Mouse (Mus musculus) embryonic facial prominence, embryonic 15.5 days (tissue): ENCODE data around the gene Angptl4. TPM values are rescaled to one million over a fixed set of nuclear protein-coding genes. Genes with fewer than 3 reads are reported as not detected.

Source experiments
- ATAC-seq: fragments of 200-750 bp; cut with Nextera tagmentation; 2 replicates; pipeline ENCODE4 v1.8.0; 2017; ENCODE audit warnings: low read depth, moderate TSS enrichment; ENCODE audit not compliant: insufficient number of reproducible peaks, low FRiP score, low TSS enrichment
- H3K27ac ChIP-seq: fragments of 300-500 bp; sonication (generic); replicated peaks from 2 replicates; pipeline ENCODE4 v1.5.1; 2015; ENCODE audit warnings: mild to moderate bottlenecking, inconsistent platforms
- H3K27me3 ChIP-seq: fragments of 300-500 bp; sonication (generic); 2 replicates; pipeline ENCODE4 v1.6.1; 2015; ENCODE audit warnings: inconsistent platforms
- H3K36me3 ChIP-seq: fragments of 300-500 bp; sonication (generic); 2 replicates; pipeline ENCODE4 v1.6.1; 2015; ENCODE audit warnings: mild to moderate bottlenecking, inconsistent platforms
- H3K4me1 ChIP-seq: fragments of 300-500 bp; sonication (generic); 2 replicates; pipeline ENCODE4 v1.6.1; 2015; ENCODE audit warnings: inconsistent platforms
- H3K4me2 ChIP-seq: fragments of 300-500 bp; sonication (generic); replicated peaks from 2 replicates; pipeline ENCODE4 v1.6.1; 2015; ENCODE audit warnings: mild to moderate bottlenecking, inconsistent platforms
- H3K4me3 ChIP-seq: fragments of 300-500 bp; sonication (generic); replicated peaks from 2 replicates; pipeline ENCODE4 v1.5.1; 2015; ENCODE audit warnings: mild to moderate bottlenecking, inconsistent platforms
- H3K9ac ChIP-seq: fragments of 300-500 bp; sonication (generic); 2 replicates; pipeline ENCODE4 v1.6.1; 2015; ENCODE audit warnings: inconsistent platforms
- H3K9me3 ChIP-seq: fragments of 300-500 bp; sonication (generic); replicated peaks from 2 replicates; pipeline ENCODE4 v1.6.1; 2016; ENCODE audit warnings: inconsistent platforms
- WGBS: fragments of 180-500 bp; shearing (Covaris S2); methylation state at CpG from one replicate; pipeline ENCODE4 v1.1.7; 2015; 5-methylcytosine and 5-hydroxymethylcytosine counted together
- polyA plus RNA-seq: library from polyadenylated mRNA; unstranded; fragments of >200 nt; fragmentation: Nextera tagmentation; extraction: Ambion mirVana; gene quantifications from 2 replicates; pipeline ENCODE4 v1.2.1, GENCODE M21; 2015

Gene Angptl4
- polyA plus RNA-seq, 1 experiment from 2014 or later: 67.2 TPM

DNA sequence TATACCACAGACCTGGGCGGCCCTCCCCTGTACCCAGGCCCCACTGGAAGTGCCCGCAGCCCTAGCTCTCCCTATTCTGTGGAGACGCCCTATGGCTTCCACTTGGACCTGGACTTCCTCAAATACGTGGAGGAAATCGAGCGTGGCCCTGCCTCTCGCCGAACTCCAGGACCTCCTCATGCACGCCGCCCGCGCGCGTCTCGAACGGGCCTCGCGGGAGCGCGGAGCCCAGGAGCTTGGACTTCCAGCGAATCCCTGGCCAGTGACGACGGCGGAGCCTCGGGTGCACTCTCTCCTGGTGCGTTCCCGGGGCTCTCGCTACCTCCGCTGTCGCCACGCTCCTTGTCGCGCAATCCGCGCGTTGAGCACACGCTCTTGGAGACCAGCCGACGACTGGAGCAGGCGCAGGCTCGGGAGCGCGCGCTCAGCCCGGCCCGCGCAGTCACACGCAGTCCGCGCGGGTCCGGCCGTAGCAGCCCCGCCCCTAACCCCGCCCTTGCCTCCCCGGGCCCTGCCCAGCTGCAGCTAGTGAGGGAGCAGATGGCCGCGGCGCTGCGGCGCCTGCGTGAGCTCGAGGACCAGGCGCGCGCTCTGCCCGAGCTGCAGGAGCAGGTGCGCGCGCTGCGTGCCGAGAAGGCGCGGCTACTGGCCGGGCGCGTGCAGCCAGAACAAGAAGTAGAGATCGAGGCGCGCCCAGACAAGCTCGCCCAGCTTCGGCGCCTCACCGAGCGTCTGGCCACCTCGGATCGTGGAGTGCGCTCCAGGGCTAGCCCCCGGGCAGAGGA lies 35.7 kb upstream of the Angptl4 start:
- Histone ChIP-seq H3K27me3 (no peaks in the 10 kb centered on the region), H3K9me3 (no peaks in the 10 kb centered on the region), H3K4me1 (peaks cover 20% of the 10 kb centered on the region), H3K4me3 (peak overlapping the region; percentile 67), H3K27ac (peak overlapping the region; percentile 94), H3K4me2 (peak overlapping the region; percentile 82), H3K9ac (peak overlapping the region; percentile 66), H3K36me3 (peaks cover 38% of the 10 kb centered on the region)
- under 1% methylated on average over 88 of the region's 89 CpGs for WGBS
- peak; percentile 98 for ATAC-seq

DNA sequence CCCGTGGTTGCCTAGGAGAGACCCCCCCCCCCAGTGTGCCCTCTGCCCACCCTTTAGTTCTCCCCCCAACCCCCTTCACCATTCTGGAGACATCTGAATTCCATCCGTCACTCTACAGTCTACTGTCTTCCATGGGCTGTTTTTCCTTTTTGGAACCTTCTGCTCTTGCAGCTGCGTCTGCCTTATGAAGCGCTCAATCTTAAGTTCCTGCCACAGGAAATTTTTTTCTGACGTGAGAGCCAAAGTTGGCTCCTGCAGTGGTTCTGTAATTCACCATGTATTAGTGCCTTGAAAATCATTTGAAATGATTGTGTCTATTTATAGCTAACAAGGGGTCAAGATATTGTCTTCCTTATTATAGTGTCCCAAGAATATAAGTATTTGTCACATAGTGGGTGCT lies 35.0 kb upstream of the Angptl4 start:
- peak overlapping the region; percentile 67 for H3K4me3 ChIP-seq
- ATAC-seq: no peak
- 43% methylated on average over 5 of the region's 5 CpGs for WGBS
- H3K4me1 ChIP-seq: peaks cover 18% of the 10 kb centered on the region
- H3K9ac ChIP-seq: 0 out of 2 replicates have a peak overlapping the region, but pooled peaks have one; percentile 66
- no peaks in the 10 kb centered on the region for H3K9me3 ChIP-seq
- H3K27ac ChIP-seq: peak overlapping the region; percentile 94
- no peaks in the 10 kb centered on the region for H3K27me3 ChIP-seq
- H3K36me3 ChIP-seq: peaks cover 31% of the 10 kb centered on the region
- peak overlapping the region; percentile 82 for H3K4me2 ChIP-seq

DNA sequence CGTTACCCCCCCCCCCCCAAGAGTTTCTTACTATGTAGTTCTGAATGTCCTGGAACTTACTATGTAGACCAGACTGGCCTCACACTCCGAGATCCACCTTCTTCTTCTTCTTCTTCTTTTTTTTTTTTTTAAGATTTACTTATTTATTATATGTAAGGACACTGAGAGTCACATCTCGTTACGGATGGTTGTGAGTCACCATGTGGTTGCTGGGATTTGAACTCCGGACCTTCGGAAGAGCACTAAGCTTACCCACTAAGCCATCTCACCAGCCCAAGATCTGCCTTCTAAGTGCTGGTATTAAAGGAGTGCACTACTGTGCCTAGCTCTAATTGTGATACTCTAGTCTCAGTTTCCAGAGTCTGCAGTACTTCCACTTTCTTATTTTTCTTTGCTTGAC lies 33.8 kb upstream of the Angptl4 start:
- Histone ChIP-seq H3K27ac (no peak overlapping the region), H3K4me3 (no peak overlapping the region), H3K36me3 (peaks cover 18% of the 10 kb centered on the region), H3K9me3 (no peaks in the 10 kb centered on the region), H3K4me2 (no peak overlapping the region), H3K4me1 (peaks cover 26% of the 10 kb centered on the region), H3K9ac (no peak overlapping the region), H3K27me3 (no peaks in the 10 kb centered on the region)
- ATAC-seq: no peak
- 92% methylated on average over 6 of the region's 6 CpGs for WGBS

DNA sequence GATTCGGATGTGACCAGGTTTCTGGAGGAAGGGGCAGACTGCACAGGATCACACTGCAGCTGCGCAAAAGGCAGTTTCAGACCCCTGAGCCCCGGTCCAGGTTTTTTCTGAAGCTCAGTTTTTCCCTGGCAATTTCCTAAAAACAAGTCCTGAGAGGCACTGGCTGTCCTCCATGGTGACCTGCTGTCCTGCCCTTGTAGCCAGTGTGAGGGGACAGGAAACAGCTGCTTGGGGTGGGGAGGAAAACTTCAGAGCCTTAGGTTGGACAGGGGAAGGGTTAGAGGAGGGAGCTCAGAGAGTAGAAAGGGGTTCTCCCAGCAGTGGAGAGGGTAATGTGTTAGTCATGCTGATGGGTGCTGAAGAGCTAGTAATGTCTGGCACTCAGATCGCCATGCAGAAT lies 31.4 kb upstream of the Angptl4 start:
- Histone ChIP-seq H3K9me3 (no peaks in the 10 kb centered on the region), H3K9ac (no peak overlapping the region), H3K4me1 (peaks cover 21% of the 10 kb centered on the region), H3K27me3 (no peaks in the 10 kb centered on the region), H3K36me3 (no peaks in the 10 kb centered on the region), H3K4me2 (no peak overlapping the region), H3K27ac (no peak overlapping the region), H3K4me3 (no peak overlapping the region)
- ATAC-seq: no peak
- WGBS: 52% methylated on average over 4 of the region's 4 CpGs

DNA sequence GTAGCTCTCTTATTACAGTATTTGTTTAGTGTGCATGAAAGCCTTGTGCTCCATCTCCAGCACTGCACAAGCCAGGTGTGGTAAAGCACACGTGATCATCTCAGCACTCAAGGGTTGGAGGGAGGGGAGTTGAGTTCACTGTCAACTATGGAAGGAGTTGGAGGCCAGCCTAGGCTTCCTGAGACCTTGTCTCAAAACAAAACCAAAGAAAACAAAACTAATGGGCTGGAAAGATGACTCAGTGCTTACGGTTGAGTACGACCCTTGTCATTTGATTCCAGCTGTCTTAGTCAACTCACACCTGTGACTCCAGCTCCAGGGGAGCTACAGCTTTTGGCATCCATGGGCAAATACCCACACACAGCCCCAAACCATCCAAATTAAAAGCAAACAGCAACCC lies 30.8 kb upstream of the Angptl4 start:
- Histone ChIP-seq H3K4me2 (no peak overlapping the region), H3K4me1 (peaks cover 17% of the 10 kb centered on the region), H3K27ac (no peak overlapping the region), H3K36me3 (no peaks in the 10 kb centered on the region), H3K9ac (no peak overlapping the region), H3K4me3 (no peak overlapping the region), H3K9me3 (no peaks in the 10 kb centered on the region), H3K27me3 (no peaks in the 10 kb centered on the region)
- ATAC-seq: no peak
- WGBS: 43% methylated on average over 3 of the region's 3 CpGs

DNA sequence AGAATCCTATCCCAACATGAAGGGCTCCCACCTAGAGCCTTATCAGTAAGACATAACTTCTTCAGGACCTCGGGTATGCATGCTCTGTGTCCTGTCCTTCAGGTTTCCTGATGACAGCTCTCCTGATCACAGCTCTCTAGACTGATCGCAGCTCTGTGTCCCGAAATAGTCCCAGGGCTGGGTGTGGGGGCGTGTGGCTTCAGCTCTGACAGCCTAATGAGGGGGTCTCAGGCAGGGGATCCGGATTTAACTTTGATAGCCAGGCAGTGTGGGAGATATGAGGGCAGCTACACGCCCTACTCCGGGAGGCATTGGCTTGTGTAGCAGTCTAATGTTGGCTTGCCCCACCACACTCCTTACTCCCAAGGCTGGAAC lies 29.5 kb upstream of the Angptl4 start:
- Histone ChIP-seq H3K4me1 (peaks cover 11% of the 10 kb centered on the region), H3K4me2 (peak overlapping the region; percentile 92), H3K36me3 (no peaks in the 10 kb centered on the region), H3K27me3 (no peaks in the 10 kb centered on the region), H3K9ac (0 out of 2 replicates have a peak overlapping the region, but pooled peaks have one; percentile 40), H3K9me3 (no peaks in the 10 kb centered on the region), H3K4me3 (peak overlapping the region; percentile 57), H3K27ac (no peak overlapping the region; the same call in 1 of the 2 replicates)
- ATAC-seq: no peak
- 15% methylated on average over 7 of the region's 7 CpGs for WGBS

DNA sequence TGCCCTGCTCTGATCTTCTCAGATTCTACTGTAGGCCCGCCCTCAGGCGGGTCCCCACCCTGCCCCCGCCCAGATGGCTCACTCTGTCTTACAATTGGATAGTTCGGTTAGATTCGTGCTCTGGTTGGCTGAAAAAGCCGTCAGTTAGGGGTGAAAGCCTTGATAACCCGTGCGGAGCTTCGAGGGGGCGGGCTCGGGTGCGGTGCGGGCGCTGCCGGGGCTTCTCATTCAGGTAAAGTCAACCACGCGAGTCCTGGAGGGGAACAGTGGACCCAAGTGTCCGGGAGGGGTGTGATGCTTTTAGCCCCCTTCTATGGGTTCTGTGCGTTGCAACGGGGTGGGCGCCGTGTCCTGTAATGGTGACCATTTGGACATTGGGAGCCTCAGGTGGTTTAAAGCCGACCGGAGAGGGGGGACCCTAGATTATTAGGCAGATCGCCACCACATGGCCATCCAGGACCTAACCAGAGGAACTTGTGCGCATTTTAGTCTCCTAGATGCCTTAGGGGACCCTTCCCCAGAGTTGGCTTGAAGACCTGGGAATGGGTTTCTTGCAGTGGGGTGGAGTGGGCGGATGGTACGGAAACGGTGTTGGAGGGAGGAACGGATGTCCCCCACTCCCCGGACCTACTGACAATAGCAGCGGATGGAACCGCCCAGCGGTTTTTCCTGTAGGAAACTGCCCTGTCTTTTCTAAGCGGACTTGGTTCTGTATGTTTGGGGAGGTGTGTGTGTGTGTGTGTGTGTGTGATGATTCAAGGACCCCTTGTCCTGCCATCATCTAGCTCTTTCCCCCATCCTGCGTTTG lies 28.9 kb upstream of the Angptl4 start, which contains the start of gene Kank3:
Kank3 (plus strand) TSS at position 186 of the 808 bp plus-strand sequence.
- Histone ChIP-seq H3K4me3 (peak within 1 kb of the TSS; percentile 57), H3K9me3 (no peaks in the 10 kb centered on the region), H3K36me3 (no peaks in the 10 kb centered on the region), H3K4me1 (peaks cover 11% of the 10 kb centered on the region), H3K4me2 (peak within 1 kb of the TSS; percentile 92), H3K27me3 (no peaks in the 10 kb centered on the region), H3K9ac (peak within 1 kb of the TSS; percentile 40; the same call in 1 of the 2 replicates), H3K27ac (no peak within 1 kb of the TSS; the same call in 1 of the 2 replicates)
- ATAC-seq: peak; percentile 95
- WGBS: under 1% methylated on average over 36 of the region's 36 CpGs

DNA sequence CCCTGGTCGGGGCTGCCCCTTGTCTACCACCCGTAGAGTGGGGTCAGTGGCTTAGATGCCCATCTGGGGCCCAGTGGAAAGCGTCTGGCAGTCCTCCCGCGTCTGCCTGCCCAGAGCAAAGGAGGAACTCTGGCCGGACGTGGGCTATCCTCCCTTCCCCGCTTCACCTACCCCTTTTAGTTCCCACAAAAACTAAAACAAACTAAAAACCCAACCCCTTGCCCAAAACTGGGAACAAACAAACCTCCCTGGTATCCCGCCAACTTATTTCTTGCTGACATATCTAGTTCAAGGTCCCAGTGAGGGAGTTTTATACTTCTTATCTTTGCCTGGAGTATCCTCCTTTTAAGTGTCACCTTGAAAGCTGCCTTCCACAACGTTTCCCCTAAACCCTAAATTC lies 26.6 kb upstream of the Angptl4 start:
- Histone ChIP-seq H3K36me3 (no peaks in the 10 kb centered on the region), H3K27me3 (no peaks in the 10 kb centered on the region), H3K4me2 (no peak overlapping the region), H3K4me1 (peaks cover 11% of the 10 kb centered on the region), H3K4me3 (no peak overlapping the region), H3K9me3 (no peaks in the 10 kb centered on the region), H3K27ac (no peak overlapping the region), H3K9ac (no peak overlapping the region)
- no peak for ATAC-seq
- 34% methylated on average over 10 of the region's 10 CpGs for WGBS

DNA sequence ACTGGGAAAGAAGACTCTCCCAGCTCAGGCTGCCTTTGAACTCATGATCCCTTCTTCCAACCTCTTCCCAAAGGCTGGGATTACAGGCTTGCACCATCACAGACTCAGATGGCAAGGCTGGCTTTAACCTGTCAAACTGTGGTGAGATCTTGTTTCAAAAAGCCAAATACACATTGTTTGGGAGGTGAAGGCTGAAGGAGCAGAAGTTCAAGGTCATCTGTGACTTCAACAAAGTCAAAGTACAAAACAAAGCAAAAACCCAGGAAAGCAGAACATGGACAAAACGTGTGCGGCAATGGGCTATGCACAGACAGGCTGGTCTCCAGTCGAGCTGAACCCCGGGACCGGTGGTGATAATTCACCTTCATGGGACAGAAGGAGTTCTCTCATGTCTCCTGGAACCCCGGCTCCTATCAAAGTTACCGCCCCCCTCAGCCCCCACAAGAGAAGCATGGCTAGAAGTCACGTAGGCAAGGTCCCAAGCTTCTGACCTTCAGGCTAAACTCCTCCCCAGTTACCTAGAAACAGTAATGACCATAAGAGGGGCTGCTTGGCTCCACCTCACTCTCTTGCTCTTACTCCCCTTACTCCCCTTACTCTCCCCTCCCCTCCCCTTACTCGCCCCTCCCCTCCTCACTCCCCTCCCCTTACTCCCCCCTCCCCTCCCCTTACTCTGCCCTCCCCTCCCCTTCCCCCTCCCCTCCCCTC lies 25.7 kb upstream of the Angptl4 start:
- no peak overlapping the region for H3K9ac ChIP-seq
- no peaks in the 10 kb centered on the region for H3K9me3 ChIP-seq
- H3K27ac ChIP-seq: no peak overlapping the region
- no peaks in the 10 kb centered on the region for H3K27me3 ChIP-seq
- H3K36me3 ChIP-seq: no peaks in the 10 kb centered on the region
- 54% methylated on average over 8 of the region's 9 CpGs for WGBS
- H3K4me3 ChIP-seq: no peak overlapping the region
- ATAC-seq: no peak
- peaks cover 11% of the 10 kb centered on the region for H3K4me1 ChIP-seq
- no peak overlapping the region for H3K4me2 ChIP-seq

DNA sequence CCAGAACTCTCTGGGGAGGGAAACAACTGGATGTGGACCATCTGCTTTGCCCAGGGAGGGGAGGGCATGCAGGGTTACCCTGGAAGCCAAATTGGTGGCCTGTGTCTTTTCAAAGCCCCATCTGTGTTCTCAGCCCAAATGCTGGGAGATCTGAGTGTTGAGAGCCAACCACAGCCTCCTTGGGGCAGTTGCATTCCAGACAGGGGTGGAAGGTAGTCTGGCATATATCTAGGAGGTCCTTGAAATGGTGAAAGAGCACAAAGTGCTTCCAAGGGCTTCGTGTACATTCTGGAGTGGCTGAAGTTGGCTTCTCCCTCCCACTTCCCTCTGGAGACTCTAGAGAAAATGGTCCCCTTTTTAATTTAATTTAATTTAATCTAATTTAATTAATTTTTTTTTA lies 23.1 kb upstream of the Angptl4 start:
- no peak overlapping the region for H3K4me3 ChIP-seq
- no peaks in the 10 kb centered on the region for H3K36me3 ChIP-seq
- H3K27me3 ChIP-seq: no peaks in the 10 kb centered on the region
- no peak overlapping the region for H3K4me2 ChIP-seq
- 40% methylated on average over 1 of the region's 1 CpGs for WGBS
- H3K9me3 ChIP-seq: no peaks in the 10 kb centered on the region
- H3K27ac ChIP-seq: no peak overlapping the region
- H3K9ac ChIP-seq: no peak overlapping the region
- no peaks in the 10 kb centered on the region for H3K4me1 ChIP-seq
- ATAC-seq: no peak

DNA sequence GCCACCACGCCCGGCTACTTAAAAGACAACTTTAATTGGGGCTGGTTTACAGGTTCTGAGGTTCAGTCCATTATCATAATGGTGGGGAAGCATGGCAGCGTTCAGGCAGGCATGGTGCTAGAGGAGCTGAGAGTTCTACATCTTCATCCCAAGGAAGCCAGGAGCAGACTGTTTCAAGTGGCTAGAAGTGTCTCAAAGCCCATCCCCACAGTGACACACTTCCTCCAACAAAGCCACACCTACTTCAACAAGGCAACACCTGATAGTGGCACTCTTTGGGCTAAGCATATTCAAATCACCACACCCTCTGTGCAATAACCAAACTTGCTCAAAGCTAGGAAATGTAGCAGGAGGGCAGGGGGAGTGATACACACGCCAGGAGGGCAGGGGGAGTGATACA lies 22.6 kb upstream of the Angptl4 start:
- no peak overlapping the region for H3K4me3 ChIP-seq
- no peak overlapping the region for H3K9ac ChIP-seq
- no peaks in the 10 kb centered on the region for H3K4me1 ChIP-seq
- H3K27me3 ChIP-seq: no peaks in the 10 kb centered on the region
- WGBS: 53% methylated on average over 4 of the region's 4 CpGs
- H3K27ac ChIP-seq: no peak overlapping the region
- H3K36me3 ChIP-seq: no peaks in the 10 kb centered on the region
- H3K4me2 ChIP-seq: no peak overlapping the region
- H3K9me3 ChIP-seq: no peaks in the 10 kb centered on the region
- no peak for ATAC-seq
